Comparison of ENCODE assay signal across 23 mouse cellular contexts in genomic region chr2:154589051-154589450, GRCm38 (mm10). TPM values are rescaled to one million over a fixed set of nuclear protein-coding genes. Genes with fewer than 3 reads are reported as not detected.
"Had no signal": no experiment of that assay in that cellular context is flagged by ENCODE, and none has a peak within 500 bp of the region (broad histone marks: within the 10 kb centered on the region; RNA-seq: fewer than 3 reads in every experiment).

No protein-coding gene starts in this region.

- H3K27me3 ChIP-seq: midbrain, embryonic 12.5 days; neural tube, embryonic 13.5 days; neural tube, embryonic 15.5 days had no signal

- DNase-seq: lung, adult 18-20 months; lung, postnatal 4 days; midbrain, embryonic 14.5 days; retina, postnatal 1 day; right cerebral cortex, postnatal 14 days; right cerebral cortex, postnatal 4 days; spleen, adult 18-20 months; thymus, adult 2 months; thymus, postnatal 25 days; thymus, postnatal 4 days had no signal

- H3K4me2 ChIP-seq: lung, embryonic 14.5 days; midbrain, embryonic 12.5 days; neural tube, embryonic 13.5 days; neural tube, embryonic 15.5 days had no signal

- H3K4me3 ChIP-seq: midbrain, embryonic 10.5 days; midbrain, embryonic 12.5 days; myocyte; neural tube, embryonic 13.5 days; neural tube, embryonic 15.5 days had no signal

- H3K9me3 ChIP-seq: midbrain, embryonic 10.5 days; neural tube, embryonic 13.5 days; neural tube, embryonic 15.5 days had no signal

- H3K9ac ChIP-seq: lung, embryonic 14.5 days; midbrain, embryonic 12.5 days; neural tube, embryonic 13.5 days; neural tube, embryonic 15.5 days had no signal

- H3K27ac ChIP-seq: midbrain, embryonic 10.5 days; midbrain, embryonic 12.5 days; neural tube, embryonic 13.5 days; neural tube, embryonic 15.5 days had no signal

- ATAC-seq: lung, postnatal 0 days; midbrain, embryonic 16.5 days had no signal

RNA-seq across cellular contexts. Expression of gene 4930519P11Rik, which starts 24.2 kb away (rescaled TPM):
- total RNA-seq: megakaryocyte, adult 5-6 weeks; megakaryocyte-erythroid progenitor cell, adult 5-6 weeks had no signal
- polyA plus RNA-seq: midbrain, embryonic 10.5 days; neural tube, embryonic 11.5 days; stomach, embryonic 14.5 days; stomach, embryonic 16.5 days had no signal
